Mouse (Mus musculus) 3134 (cell line): ENCODE measurements around the gene Skint4.

ENCODE experiments used
- DNase-seq: peaks from one replicate; pipeline ENCODE4 v3.0.0-alpha.2; 2011; ENCODE audit warnings: low spot score; ENCODE audit not compliant: insufficient read length; ENCODE audit errors: extremely low read depth

Skint4 gene

GRCm38 (mm10) chr4:112071716-112072115, at the start of gene Skint4:
TSS of gene Skint4 (plus strand) at chr4:112072016.
- no peak for DNase-seq
